Mouse (Mus musculus): Measurements from ENCODE around the gene Ext2. TPM values are rescaled to one million over a fixed set of nuclear protein-coding genes. Genes with fewer than 3 reads are reported as not detected.

Gene Ext2
- polyA plus RNA-seq, 1 experiment from 2014 or later: 132 TPM

DNA sequence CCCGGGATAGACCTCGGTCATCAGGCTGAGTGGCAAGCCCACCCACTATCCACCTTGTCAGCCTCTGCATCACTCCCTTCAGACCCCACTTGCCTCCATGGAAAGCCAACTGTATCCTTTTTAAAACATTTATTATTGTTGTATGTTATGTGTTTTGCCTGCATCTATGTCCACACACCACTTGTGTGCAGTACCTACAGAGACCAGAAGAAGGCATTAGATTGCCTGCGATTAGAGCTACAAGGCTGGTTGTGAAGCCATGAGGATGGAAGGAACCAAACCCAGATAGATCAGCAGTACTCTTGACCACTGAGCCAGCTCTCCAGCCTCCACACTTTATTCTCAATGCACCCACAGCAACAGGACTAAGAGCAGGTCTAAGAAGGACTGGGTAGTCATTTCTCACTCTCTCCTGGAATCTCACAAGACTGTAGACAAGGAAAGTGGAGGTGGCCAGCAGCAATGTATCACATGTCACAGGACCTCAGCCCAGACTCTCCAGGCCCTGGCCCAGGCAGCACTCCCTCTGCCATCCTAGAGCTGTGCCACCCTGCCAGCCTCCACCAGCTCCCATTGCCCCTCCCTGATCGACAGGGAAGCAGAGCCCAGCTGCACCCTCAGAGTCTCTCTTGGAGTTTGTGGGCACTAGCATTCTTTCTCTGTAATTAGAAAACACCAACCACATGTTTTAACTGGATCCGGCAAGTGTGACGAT, 15.7 kb downstream of the Ext2 start:
- Histone ChIP-seq H3K9ac (no peak overlapping the region), H3K27ac (replicated peaks) (no peak overlapping the region), H3K4me3 (replicated peaks) (no peak overlapping the region), H3K27me3 (no peaks in the 10 kb centered on the region), H3K36me3 (peaks cover 73% of the 10 kb centered on the region), H3K9me3 (replicated peaks) (no peaks in the 10 kb centered on the region), H3K4me1 (peaks cover 9% of the 10 kb centered on the region; the same call in 1 of the 2 replicates), H3K4me2 (replicated peaks) (no peak overlapping the region)
- ATAC-seq (ENCODE audit: insufficient number of reproducible peaks, low FRiP score, low TSS enrichment, low read depth): no peak
- 71% methylated on average over 6 of the region's 6 CpGs for WGBS

DNA sequence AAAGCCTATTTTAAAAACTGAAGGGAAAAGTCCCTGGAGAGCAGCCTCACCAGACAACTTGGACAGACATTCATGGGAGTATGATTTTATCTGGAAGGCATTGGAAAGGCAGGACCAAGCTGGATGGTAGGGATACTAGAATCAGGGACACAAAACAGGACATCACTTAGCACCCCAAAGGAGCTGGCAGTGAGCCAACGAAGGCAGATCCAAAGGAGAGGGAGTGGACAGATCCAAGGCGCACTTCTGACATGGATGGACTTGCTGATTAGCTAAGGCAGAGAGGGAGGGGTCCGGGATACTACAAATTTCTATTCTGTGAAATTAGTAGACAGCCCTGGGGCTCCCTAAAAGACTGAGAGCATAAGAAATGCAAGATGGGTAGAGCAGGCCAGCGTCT, 16.8 kb downstream of the Ext2 start:
- Histone ChIP-seq H3K9ac (no peak overlapping the region), H3K4me1 (peaks cover 9% of the 10 kb centered on the region; the same call in 1 of the 2 replicates), H3K9me3 (replicated peaks) (no peaks in the 10 kb centered on the region), H3K27ac (replicated peaks) (no peak overlapping the region), H3K27me3 (no peaks in the 10 kb centered on the region), H3K4me2 (replicated peaks) (no peak overlapping the region), H3K36me3 (peaks cover 67% of the 10 kb centered on the region), H3K4me3 (replicated peaks) (no peak overlapping the region)
- no peak for ATAC-seq (ENCODE audit: insufficient number of reproducible peaks, low FRiP score, low TSS enrichment, low read depth)
- WGBS: 86% methylated on average over 4 of the region's 4 CpGs

DNA sequence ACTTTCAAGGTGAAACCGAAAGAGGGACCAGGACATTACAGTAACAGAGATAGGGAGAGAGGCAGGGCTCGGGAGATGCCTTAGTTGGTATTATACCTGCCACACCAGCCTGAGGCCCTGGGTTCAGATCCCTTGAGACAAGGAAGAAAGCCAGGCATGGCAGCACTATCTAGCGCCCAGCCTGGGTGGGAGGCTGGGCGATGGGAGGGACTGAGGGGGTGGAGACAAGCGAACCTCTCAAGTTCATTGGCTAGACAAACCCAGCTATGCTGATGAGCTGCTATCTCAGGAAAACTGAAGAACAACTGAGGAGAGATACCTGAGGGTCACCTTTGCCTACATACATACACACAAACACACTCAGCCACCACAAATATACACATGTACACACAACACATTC, 17.3 kb downstream of the Ext2 start:
- no peak overlapping the region for H3K9ac ChIP-seq
- H3K27me3 ChIP-seq: no peaks in the 10 kb centered on the region
- H3K9me3 ChIP-seq (replicated peaks): no peaks in the 10 kb centered on the region
- H3K36me3 ChIP-seq: peaks cover 66% of the 10 kb centered on the region
- 78% methylated on average over 5 of the region's 5 CpGs for WGBS
- H3K4me3 ChIP-seq (replicated peaks): no peak overlapping the region
- ATAC-seq (ENCODE audit: insufficient number of reproducible peaks, low FRiP score, low TSS enrichment, low read depth): no peak
- H3K4me1 ChIP-seq: peaks cover 9% of the 10 kb centered on the region; the same call in 1 of the 2 replicates
- H3K4me2 ChIP-seq (replicated peaks): no peak overlapping the region
- no peak overlapping the region for H3K27ac ChIP-seq (replicated peaks)

DNA sequence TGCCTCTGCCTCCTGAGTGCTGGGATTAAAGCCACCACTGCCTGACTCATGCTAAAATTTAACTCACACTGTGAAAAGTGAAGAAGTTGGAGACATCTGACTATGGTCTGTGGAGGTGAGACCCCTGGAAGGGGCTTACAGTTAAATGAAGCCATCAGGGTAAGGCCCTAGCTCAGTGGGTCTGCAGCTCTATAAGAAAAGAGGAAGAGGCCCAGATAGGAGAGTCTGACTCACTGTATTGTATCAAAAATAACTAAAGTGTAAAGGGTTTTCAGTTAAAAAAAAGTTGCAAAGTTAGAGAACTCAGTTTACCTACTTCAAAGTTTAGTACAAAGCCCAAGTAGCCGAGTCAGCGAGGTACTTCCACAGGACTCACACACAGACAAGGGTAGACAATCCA, 19.4 kb downstream of the Ext2 start:
- WGBS: 96% methylated on average over 2 of the region's 2 CpGs
- Histone ChIP-seq H3K9ac (no peak overlapping the region), H3K27ac (replicated peaks) (no peak overlapping the region), H3K36me3 (peaks cover 58% of the 10 kb centered on the region), H3K4me1 (peaks cover 9% of the 10 kb centered on the region; the same call in 1 of the 2 replicates), H3K4me2 (replicated peaks) (no peak overlapping the region), H3K9me3 (replicated peaks) (no peaks in the 10 kb centered on the region), H3K27me3 (no peaks in the 10 kb centered on the region), H3K4me3 (replicated peaks) (no peak overlapping the region)
- no peak for ATAC-seq (ENCODE audit: insufficient number of reproducible peaks, low FRiP score, low TSS enrichment, low read depth)

DNA sequence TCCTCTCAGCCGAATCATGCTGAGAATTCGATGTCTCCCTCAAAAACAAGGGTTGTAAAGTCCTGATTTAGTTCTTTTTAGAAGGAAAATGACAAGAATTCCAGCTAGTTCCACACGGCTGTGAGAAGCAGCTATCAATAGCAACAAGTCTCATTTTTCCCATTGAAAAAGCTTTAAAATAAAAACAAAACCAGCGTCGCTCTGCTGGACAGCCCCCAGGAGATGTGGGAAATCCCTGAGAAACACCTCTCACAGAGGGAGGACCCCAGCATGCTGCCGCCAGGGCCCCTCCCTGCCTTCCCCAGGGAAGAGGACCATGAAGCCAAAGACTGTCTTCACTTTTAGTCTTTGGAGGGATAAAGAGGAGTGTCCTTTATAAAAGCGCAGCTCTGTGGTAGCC, 21.3 kb downstream of the Ext2 start:
- 66% methylated on average over 7 of the region's 7 CpGs for WGBS
- Histone ChIP-seq H3K36me3 (peaks cover 59% of the 10 kb centered on the region; the same call in 1 of the 2 replicates), H3K9ac (no peak overlapping the region), H3K4me2 (replicated peaks) (no peak overlapping the region), H3K4me3 (replicated peaks) (no peak overlapping the region), H3K9me3 (replicated peaks) (no peaks in the 10 kb centered on the region), H3K27ac (replicated peaks) (no peak overlapping the region), H3K27me3 (no peaks in the 10 kb centered on the region), H3K4me1 (peaks cover 3% of the 10 kb centered on the region)
- no peak for ATAC-seq (ENCODE audit: insufficient number of reproducible peaks, low FRiP score, low TSS enrichment, low read depth)

DNA sequence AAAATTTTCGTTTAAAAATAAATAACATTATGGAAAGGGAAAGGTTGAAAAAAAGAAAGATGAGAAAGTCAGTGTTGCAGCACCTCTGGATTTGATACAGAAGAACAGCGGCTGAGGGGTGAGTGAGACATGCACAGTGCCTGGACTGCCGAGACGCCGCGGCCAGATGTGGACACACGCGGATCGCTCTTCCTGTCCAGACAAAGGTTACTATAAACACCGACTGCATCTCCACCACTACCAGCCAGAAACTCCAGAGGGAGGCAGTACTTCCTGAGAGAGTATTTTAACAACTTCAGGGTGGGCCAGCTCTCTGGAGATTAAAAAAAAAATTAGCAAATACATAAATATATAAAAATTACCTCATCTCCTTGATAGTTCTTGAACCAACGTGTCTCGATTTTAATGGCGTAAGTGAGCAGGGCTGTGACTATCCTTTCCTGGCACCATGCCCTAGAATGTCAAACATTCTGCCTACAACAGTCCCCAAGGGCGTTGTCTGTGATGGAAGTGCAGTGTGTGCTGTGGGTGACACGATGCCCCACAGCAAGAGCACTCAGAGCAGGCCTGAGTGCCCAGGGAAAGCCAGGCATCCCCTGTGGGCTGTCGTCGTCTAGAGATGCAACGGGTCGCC, 25.1 kb downstream of the Ext2 start:
- H3K9ac ChIP-seq: no peak overlapping the region
- H3K4me2 ChIP-seq (replicated peaks): no peak overlapping the region
- WGBS: 60% methylated on average over 19 of the region's 19 CpGs
- no peak overlapping the region for H3K27ac ChIP-seq (replicated peaks)
- no peaks in the 10 kb centered on the region for H3K27me3 ChIP-seq
- H3K36me3 ChIP-seq: peaks cover 64% of the 10 kb centered on the region
- H3K9me3 ChIP-seq (replicated peaks): no peaks in the 10 kb centered on the region
- H3K4me3 ChIP-seq (replicated peaks): no peak overlapping the region
- ATAC-seq (ENCODE audit: insufficient number of reproducible peaks, low FRiP score, low TSS enrichment, low read depth): 0 out of 2 replicates have a peak, but pooled peaks have one; percentile 44
- H3K4me1 ChIP-seq: peaks cover 4% of the 10 kb centered on the region

DNA sequence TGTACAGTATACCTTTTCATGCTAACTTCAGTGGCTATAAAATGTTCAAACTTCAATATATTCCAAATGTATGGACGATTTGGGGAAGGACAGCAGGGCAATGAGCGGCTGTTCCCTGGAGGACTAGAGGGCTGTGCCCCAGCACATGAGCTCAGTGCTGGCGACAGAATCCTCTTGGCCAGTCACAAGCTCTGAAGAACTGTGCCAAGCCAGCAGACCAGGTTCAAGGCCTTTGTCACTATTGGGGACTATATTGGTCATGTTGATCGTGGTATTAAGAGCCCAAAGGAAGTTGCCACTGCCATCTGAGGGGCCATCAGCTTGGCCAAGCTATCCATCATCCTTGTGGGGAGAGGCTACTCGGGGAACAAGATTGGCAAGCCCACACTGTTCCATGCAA, 28.0 kb downstream of the Ext2 start:
- peaks cover 50% of the 10 kb centered on the region for H3K36me3 ChIP-seq
- no peak overlapping the region for H3K4me3 ChIP-seq (replicated peaks)
- H3K9ac ChIP-seq: no peak overlapping the region
- no peak overlapping the region for H3K4me2 ChIP-seq (replicated peaks)
- ATAC-seq (ENCODE audit: insufficient number of reproducible peaks, low FRiP score, low TSS enrichment, low read depth): no peak
- peaks cover 16% of the 10 kb centered on the region for H3K4me1 ChIP-seq
- no peaks in the 10 kb centered on the region for H3K27me3 ChIP-seq
- WGBS: 89% methylated on average over 5 of the region's 5 CpGs
- no peaks in the 10 kb centered on the region for H3K9me3 ChIP-seq (replicated peaks)
- H3K27ac ChIP-seq (replicated peaks): no peak overlapping the region

DNA sequence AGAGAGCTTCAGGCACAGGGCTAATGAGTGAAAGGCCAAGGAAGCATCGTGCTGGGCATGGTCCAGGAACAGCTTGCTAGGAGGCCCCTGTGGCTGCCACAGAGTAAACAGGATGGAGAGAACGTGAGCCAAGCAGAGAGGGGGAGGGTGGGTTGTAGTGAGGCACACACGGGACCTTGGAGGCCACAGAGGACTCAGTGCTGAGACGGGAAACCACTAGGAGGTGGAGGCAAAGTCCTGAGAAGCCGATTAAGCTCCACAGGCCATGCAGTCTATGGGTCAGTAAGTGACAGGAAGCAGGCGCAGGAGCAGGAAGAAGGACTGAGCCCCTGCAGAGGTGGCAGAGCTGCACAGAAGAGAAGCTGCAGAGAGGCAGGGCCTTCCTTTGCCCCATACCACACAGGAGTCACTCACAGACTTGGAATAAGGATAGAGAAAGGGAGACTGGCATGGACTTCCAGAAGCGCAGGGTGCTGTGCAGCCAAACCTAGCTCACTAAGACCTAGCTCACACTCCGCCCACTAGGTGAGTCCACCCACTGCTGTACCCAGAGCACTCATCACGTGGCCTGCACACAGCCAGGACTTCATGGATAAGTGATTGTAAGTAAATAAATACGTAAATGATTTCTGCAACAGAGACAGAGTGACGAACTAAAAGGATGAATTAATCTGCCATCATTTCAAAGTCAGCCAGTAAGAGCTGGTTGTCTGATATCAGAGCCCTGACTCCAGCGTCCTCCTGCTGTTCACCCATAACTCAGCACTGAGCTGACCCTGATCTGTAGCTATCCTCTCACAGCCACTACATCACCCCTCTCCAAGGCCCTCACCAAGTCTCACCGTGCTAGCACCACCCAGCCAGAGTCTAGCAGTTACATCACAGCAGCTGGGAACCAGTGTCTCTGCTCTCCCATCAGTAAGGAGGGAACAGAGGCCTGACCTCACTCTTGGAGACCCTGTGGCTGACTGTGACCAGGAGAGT, 30.6 kb downstream of the Ext2 start:
- Histone ChIP-seq H3K27ac (replicated peaks) (peak overlapping the region; percentile 49), H3K9me3 (replicated peaks) (no peaks in the 10 kb centered on the region)
- 49% methylated on average over 13 of the region's 13 CpGs for WGBS

DNA sequence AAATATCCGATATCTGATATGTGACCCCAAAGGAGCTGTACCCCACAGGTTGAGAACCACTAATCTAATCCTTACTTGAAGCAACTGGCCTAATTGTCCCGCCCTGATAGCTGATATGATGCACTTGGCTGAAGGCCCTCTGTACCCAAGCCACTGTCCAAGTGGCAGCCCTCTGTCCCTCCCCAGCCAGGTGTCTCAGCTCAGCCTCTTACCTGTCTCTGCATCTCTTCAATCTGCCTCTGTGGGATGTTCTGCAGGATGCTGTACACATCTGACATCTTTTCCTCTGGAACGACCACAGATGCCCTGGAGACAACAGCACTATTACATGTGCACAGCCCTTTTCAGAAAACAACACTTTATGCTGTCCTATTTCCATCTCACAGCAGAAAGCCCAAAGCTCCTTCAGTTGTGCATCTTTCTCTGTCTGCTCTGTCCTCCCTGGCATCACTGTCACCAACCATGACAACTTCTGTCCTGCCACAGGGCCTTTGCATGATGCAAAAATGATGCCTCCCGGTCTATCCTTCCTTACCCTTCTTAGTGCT, 31.5 kb downstream of the Ext2 start:
- Histone ChIP-seq H3K9me3 (replicated peaks) (no peaks in the 10 kb centered on the region), H3K27ac (replicated peaks) (no peak overlapping the region), H3K9ac (no peak overlapping the region), H3K4me1 (peaks cover 18% of the 10 kb centered on the region), H3K36me3 (peaks cover 49% of the 10 kb centered on the region), H3K4me3 (replicated peaks) (no peak overlapping the region), H3K27me3 (no peaks in the 10 kb centered on the region), H3K4me2 (replicated peaks) (no peak overlapping the region)
- ATAC-seq (ENCODE audit: insufficient number of reproducible peaks, low FRiP score, low TSS enrichment, low read depth): no peak
- 81% methylated on average over 4 of the region's 4 CpGs for WGBS

More for the DNA sequence above, 30.6 kb downstream of the Ext2 start:
- Histone ChIP-seq H3K27me3 (no peaks in the 10 kb centered on the region), H3K36me3 (peaks cover 54% of the 10 kb centered on the region), H3K4me1 (peaks cover 13% of the 10 kb centered on the region), H3K4me2 (replicated peaks) (no peak overlapping the region), H3K9ac (no peak overlapping the region), H3K4me3 (replicated peaks) (no peak overlapping the region)
- ATAC-seq (ENCODE audit: insufficient number of reproducible peaks, low FRiP score, low TSS enrichment, low read depth): peak; percentile 72

DNA sequence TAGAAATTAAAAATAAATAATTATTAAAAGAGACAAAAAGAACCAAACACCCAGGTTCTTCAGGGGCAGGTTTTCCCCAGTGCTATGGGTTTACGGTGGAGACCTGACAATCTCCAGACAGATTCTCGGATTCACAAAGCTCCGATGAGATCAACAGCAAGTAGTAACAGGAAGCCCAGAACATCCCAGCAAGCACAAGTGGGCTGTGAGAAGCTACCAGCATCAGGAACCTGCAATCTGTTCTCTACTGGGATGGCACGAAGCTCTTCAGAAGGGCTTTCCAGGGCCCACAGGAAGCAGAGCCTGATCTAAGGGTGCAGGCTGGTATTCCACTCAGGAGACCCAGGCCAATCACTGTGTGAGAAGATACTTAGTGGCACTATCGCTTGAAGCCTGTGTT, 33.8 kb downstream of the Ext2 start:
- Histone ChIP-seq H3K4me3 (replicated peaks) (no peak overlapping the region), H3K4me2 (replicated peaks) (no peak overlapping the region), H3K36me3 (peaks cover 30% of the 10 kb centered on the region), H3K27me3 (no peaks in the 10 kb centered on the region), H3K9ac (no peak overlapping the region), H3K9me3 (replicated peaks) (no peaks in the 10 kb centered on the region), H3K4me1 (peaks cover 29% of the 10 kb centered on the region), H3K27ac (replicated peaks) (no peak overlapping the region)
- no peak for ATAC-seq (ENCODE audit: insufficient number of reproducible peaks, low FRiP score, low TSS enrichment, low read depth)
- 82% methylated on average over 5 of the region's 5 CpGs for WGBS

DNA sequence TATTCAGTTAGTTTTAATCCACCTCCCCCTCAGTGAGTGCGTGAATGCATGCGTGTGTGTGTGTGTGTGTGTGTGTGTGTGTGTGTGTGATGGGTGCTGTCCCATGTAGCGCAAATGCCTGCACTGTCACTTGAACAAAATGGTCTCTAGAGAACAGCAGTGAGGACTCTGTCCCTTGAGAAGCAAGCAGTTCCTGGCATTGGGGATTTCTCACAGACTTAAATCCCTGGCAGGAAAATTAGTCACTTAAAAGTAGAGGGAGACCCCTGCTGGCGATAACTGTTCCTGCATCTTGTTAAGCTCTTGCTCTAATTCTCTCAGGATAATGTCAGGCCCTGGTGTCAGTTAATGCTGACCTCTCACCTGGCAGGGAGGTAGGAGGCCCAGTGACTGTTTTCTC, 36.2 kb downstream of the Ext2 start:
- ATAC-seq (ENCODE audit: insufficient number of reproducible peaks, low FRiP score, low TSS enrichment, low read depth): no peak; the same call in 1 of the 2 replicates
- peaks cover 22% of the 10 kb centered on the region; the same call in 1 of the 2 replicates for H3K4me1 ChIP-seq
- no peak overlapping the region for H3K9ac ChIP-seq
- H3K4me3 ChIP-seq (replicated peaks): no peak overlapping the region
- 45% methylated on average over 4 of the region's 4 CpGs for WGBS
- H3K4me2 ChIP-seq (replicated peaks): no peak overlapping the region
- no peaks in the 10 kb centered on the region for H3K9me3 ChIP-seq (replicated peaks)
- H3K27ac ChIP-seq (replicated peaks): no peak overlapping the region
- no peaks in the 10 kb centered on the region for H3K27me3 ChIP-seq
- H3K36me3 ChIP-seq: peaks cover 28% of the 10 kb centered on the region

Measured in embryonic facial prominence, embryonic 15.5 days (tissue).